Mouse (Mus musculus) testis, adult 2 months (tissue): Measurements from ENCODE around the gene Krt14.

Experiments
- CTCF ChIP-seq: fragments of 200-500 bp; IDR thresholded peaks from 2 replicates; pipeline ENCODE4 v1.5.1; 2012; ENCODE audit warnings: low read depth, mild to moderate bottlenecking, inconsistent platforms, low read length, moderate library complexity; ENCODE audit not compliant: control insufficient read depth, insufficient read depth, insufficient replicate concordance
- POLR2A ChIP-seq: fragments of 200-500 bp; IDR thresholded peaks from 2 replicates; pipeline ENCODE4 v1.6.1; 2012; ENCODE audit warnings: low read depth, mild to moderate bottlenecking, inconsistent platforms, low read length, moderate library complexity; ENCODE audit not compliant: control insufficient read depth

DNA sequence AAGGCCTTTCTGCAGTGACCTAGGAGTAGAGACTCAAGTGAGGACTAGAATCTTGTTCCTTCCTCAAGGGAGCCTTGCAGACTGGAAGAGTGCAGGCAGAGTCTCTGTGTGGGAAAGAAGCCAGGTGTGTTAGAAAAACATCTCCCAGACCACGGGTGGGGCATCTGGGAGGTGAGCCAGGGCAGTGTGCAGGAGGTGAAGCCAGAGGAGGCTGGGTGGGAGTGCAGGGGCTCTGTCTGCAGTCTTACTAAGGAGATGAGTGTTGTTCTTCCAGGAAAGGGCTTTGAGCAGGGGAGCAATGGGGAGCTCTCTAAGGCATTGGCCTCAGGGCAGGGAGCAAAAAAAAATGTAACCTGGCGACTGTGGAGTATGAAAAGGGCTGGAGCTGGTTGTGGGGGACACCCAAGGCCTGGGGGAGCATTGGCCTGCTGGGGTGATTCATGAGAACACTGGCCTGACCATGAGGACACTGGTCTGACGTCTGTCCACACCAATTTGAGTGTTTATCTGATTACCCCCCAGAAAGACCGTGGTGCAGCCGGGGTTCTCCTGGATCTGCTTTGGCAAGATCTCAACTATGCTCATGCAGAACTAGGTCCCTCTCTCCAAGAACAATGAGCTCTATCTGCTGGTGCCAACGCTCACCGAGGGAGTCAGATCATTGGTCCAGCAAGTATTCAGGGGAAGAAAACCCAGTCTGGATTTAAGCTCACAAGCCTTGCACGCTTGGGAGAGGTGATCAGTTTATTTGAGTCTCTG lies 51.7 kb downstream of the Krt14 start:
- TF ChIP-seq POLR2A = no peak
- no peak for TF ChIP-seq CTCF
